Mouse (Mus musculus): ENCODE results near the gene Tma16.

The Tma16 gene

DNA sequence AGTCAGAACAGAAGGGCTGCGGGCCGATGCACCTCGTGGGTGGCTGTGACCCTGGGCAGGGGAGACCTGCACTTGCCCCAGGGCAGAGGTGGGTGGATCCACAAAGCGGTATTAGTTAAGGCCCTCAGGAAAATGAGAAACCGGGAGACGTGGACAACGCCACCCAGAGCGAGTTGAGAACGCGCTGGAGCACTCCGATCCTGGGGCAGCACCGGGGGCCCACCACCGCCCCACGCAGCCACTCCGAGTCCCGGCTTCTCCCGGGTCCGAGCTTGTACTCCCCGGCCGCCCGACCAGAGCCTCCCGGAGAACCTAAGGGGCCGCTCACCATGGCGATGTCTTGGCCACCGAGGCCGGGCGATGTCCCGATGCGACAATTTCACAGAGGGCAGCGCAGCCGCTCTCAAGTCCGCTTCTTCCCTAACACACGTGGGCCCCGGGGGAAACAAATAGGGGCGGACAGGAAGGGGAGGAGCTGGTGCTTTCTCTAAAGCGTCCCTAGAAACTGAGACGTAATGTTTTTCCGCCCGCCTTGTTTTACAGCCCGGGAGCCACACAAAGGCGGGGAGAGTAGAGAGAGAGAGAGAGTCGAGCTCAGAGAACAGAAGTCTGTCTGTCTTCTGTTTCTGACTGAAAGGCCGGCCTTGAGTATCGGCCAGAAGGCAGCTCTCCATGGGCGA lies at the start of gene Tma16:
Gene Tma16 (minus strand): TSS at position 447 of the 680 bp plus-strand sequence.
- DNase-seq (ENCODE audit: extremely low spot score, low spot score), result peak; percentile 92

DNA sequence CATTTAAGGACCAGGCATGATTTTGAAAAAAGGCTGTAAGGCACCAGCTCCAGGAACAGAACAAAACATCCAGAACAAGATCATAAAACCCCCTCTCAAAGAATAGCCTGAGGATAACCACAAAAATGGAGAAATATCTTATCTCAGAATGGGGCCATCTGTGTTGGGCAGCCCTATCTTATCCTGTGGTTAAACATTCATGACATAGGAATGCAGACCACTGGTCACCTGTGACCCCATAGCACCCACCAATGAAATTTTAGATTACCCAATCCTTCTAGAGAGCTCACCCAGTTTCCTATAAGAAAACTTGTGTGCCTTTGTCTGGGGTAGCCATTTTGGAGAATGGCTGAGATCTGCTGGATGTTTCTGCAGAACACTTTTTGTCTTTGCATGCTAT lies 34.2 kb upstream of the Tma16 start:
- DNase-seq (ENCODE audit: extremely low spot score, low spot score), result no peak

GRCm38 (mm10) chr8:66519149-66519548 lies 32.8 kb upstream of the Tma16 start:
- no peak for DNase-seq (ENCODE audit: extremely low spot score, low spot score)

- DNase-seq (ENCODE audit: extremely low spot score, low spot score), result no peak
Observed at GRCm38 (mm10) chr8:66511537-66511936, 25.2 kb upstream of the Tma16 start, which contains the start of gene Tktl2. Gene Tktl2 (plus strand): TSS chr8:66511756.

- no peak for DNase-seq (ENCODE audit: extremely low spot score, low spot score)
Observed at GRCm38 (mm10) chr8:66503381-66503780, 17.1 kb upstream of the Tma16 start.

GRCm38 (mm10) chr8:66496998-66497577 lies 10.8 kb upstream of the Tma16 start:
- DNase-seq (ENCODE audit: extremely low spot score, low spot score), result no peak

- peak; percentile 70 for DNase-seq (ENCODE audit: extremely low spot score, low spot score)
Observed at GRCm38 (mm10) chr8:66495726-66496125, 9.4 kb upstream of the Tma16 start.

DNA sequence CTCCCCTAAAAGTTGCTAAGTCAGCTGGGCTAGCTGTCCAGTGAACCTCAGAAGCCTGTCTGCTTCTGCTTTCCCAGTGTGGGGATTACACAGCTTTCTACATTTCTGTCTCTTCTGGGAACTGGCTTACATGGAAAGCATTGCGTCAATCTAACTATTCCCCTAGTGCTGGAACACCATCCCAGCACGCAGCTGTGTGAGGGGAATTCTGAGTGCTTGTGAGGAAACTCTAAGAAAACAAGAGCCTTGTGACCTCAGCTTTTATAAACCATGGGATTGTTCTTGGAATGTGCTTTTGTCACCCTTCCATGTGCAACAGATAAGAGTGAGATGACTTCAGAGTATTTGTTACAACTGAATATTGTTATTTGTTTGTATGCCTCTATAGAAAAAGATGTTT lies 8.2 kb upstream of the Tma16 start:
- no peak for DNase-seq (ENCODE audit: extremely low spot score, low spot score)

- DNase-seq (ENCODE audit: extremely low spot score, low spot score), result no peak
Observed at GRCm38 (mm10) chr8:66490624-66491023, 4.3 kb upstream of the Tma16 start.

GRCm38 (mm10) chr8:66488556-66488955 lies 2.2 kb upstream of the Tma16 start:
- DNase-seq (ENCODE audit: extremely low spot score, low spot score), result no peak

DNA sequence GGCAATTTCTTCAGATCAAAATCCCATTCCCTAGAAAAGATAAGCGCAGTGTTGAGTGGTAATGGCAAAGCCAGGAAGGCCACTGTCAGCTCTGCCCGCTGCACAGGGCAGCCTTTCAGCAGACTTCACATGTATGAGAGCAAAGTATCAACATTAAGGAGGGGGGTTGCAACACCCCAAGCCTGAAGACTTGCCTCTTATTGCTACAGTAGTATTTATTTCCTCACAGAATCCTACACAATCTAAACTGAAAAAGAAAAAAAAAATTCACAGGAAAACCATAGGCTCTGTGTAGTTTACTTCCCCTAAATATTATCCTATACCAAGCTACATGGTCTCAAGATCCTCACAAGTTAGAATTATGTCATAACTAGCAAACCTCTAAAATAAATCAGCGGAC lies 9.4 kb downstream of the Tma16 start:
- DNase-seq (ENCODE audit: extremely low spot score, low spot score), result no peak

DNA sequence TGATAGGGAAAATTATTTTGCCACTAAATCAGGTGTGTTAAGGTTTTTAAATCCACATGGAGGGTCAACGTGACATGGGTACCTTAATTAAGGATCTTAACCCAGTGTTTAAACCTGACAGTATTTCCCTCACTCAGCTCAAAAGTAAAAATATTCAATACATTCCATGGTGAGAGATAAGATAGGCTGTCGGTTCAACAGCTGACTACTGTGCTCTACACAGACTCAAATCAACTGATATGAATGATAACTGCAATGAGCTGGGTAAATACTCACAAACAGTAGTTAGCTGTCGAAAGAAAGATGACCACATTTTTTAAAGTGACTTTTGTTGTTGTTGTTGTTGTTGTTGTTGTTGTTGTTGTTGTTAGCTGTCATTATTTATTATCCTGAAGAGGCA lies 16.5 kb downstream of the Tma16 start:
- DNase-seq (ENCODE audit: extremely low spot score, low spot score), result no peak

- DNase-seq (ENCODE audit: extremely low spot score, low spot score), result no peak
Observed at GRCm38 (mm10) chr8:66457057-66457456, 29.3 kb downstream of the Tma16 start.

GRCm38 (mm10) chr8:66450691-66451090 lies 35.6 kb downstream of the Tma16 start:
- DNase-seq (ENCODE audit: extremely low spot score, low spot score), result no peak

DNA sequence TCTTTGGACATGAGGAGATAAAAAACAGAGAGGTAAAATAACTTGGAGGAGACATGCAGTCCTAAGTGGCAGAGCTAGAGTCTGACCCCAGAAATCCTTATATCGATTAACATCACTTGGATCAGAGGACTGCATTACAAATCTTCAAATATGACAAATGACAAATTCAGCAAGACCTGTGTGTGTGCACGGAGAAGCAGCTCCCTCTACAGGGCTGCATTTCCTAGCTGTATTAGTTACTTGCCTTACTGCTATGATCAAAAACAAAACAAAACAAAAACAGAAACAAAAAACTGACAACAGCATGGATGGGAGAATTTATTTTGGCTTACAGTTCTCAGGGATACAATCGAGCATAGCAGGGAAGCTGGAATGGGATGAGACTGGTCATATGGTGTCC lies 41.0 kb downstream of the Tma16 start:
- DNase-seq (ENCODE audit: extremely low spot score, low spot score), result no peak

- DNase-seq (ENCODE audit: extremely low spot score, low spot score), result no peak
Observed at GRCm38 (mm10) chr8:66444141-66444540, 42.2 kb downstream of the Tma16 start.

GRCm38 (mm10) chr8:66442778-66443177 lies 43.6 kb downstream of the Tma16 start:
- no peak for DNase-seq (ENCODE audit: extremely low spot score, low spot score)

- DNase-seq (ENCODE audit: extremely low spot score, low spot score), result no peak
Observed at GRCm38 (mm10) chr8:66441123-66441522, 45.2 kb downstream of the Tma16 start.

DNA sequence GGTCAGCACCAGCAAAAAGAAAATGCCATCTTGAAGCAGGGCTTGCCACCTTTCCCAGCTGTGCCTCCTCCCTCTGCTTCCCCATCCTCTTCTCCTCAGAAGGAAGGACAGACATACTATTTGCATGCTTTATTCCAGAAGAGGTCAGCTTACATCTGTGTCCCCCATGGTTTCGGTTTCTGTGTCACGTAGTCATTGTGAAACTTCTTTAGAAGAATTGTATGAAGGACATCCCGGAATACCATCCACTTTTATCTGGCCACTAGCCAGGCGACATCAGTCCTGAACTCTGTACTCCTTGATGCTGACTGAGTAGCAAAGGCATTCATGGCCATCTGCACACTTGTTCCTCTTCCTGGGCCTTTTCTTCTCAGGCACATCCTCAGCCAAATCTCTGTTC lies 47.9 kb downstream of the Tma16 start:
- DNase-seq (ENCODE audit: extremely low spot score, low spot score), result no peak

DNA sequence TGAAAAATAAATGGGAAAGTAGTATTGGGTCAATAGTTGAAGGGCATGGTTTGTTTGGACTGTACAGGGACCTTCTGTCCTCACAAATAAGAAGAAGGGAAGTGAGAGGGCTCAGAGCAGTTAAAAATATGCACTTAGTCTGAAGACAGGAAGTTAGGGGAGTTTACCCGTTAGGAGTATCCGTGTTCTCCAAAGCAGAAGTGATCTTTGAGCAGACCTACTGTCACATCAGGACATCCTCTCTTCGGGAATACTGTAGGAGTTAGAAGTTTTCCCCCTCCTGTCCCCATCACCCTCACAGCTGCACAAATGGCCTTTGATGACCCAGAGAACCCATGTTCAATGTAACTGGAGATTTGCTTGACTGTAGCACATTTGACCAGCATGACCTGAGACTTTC lies 48.4 kb downstream of the Tma16 start:
- DNase-seq (ENCODE audit: extremely low spot score, low spot score), result no peak

GRCm38 (mm10) chr8:66436804-66437203 lies 49.5 kb downstream of the Tma16 start:
- DNase-seq (ENCODE audit: extremely low spot score, low spot score), result no peak

GRCm38 (mm10) chr8:66433577-66433976 lies 52.8 kb downstream of the Tma16 start:
- DNase-seq (ENCODE audit: extremely low spot score, low spot score), result no peak

GRCm38 (mm10) chr8:66430639-66431038 lies 55.7 kb downstream of the Tma16 start:
- DNase-seq (ENCODE audit: extremely low spot score, low spot score), result no peak

Measured in neural tube, embryonic 10.5 days (tissue).